Mouse (Mus musculus): ENCODE results near the gene Isyna1. TPM values are rescaled to one million over a fixed set of nuclear protein-coding genes. Genes with fewer than 3 reads are reported as not detected.

Gene Isyna1
- total RNA-seq, 1 experiment: 161 TPM

GRCm38 (mm10) chr8:70597417-70598272 lies 3.5 kb downstream of the Isyna1 start:
- Histone ChIP-seq H3K9me3 (ENCODE audit: control insufficient read depth, insufficient read depth, low read depth, low read length) (no peaks in the 10 kb centered on the region), H3K27ac (ENCODE audit: insufficient read depth, low read depth, low read length, poor library complexity, severe bottlenecking) (no peak overlapping the region), H3K4me1 (ENCODE audit: control insufficient read depth in 2 of 2, insufficient read depth in 2 of 2, low read length in 2 of 2, poor library complexity in 1 of 2) (peaks cover 2 to 38% of the 10 kb centered on the region in 2 experiments; a peak in 2 of 4 replicates), H3K36me3 (ENCODE audit: control insufficient read depth, insufficient read depth, low read length, poor library complexity, severe bottlenecking) (peaks cover 48% of the 10 kb centered on the region), H3K9ac (ENCODE audit: insufficient read depth, low read depth, low read length, poor library complexity, severe bottlenecking) (peak overlapping the region; percentile 63), H3K4me3 (ENCODE audit: insufficient read depth in 1 of 2, low read depth in 1 of 2, low read length in 2 of 2, poor library complexity in 1 of 2, severe bottlenecking in 1 of 2) (peak overlapping the region; percentile 43 to 66)
- no peak for TF ChIP-seq HCFC1 (IDR thresholded peaks at IDR 0.05; ENCODE audit: borderline replicate concordance, insufficient read depth, low read length)
- no peak for TF ChIP-seq CHD2 (IDR thresholded peaks at IDR 0.05; ENCODE audit: low read depth, low read length)
- no peak for TF ChIP-seq MAFK (IDR thresholded peaks at IDR 0.05; ENCODE audit: insufficient read depth, low read depth, low read length)
- TF ChIP-seq ZC3H11A (IDR thresholded peaks at IDR 0.05; ENCODE audit: borderline replicate concordance, low read depth, low read length): no peak
- TF ChIP-seq ZNF384 (IDR thresholded peaks at IDR 0.05; ENCODE audit: low read depth, low read length): no peak
- in situ Hi-C loops (cut with MboI; ENCODE audit: low sequenced_read_pairs in 2 of 2, unreplicated experiment in 2 of 2): no loop called here
- no peak for DNase-seq (ENCODE audit: low read depth, low spot score)

DNA sequence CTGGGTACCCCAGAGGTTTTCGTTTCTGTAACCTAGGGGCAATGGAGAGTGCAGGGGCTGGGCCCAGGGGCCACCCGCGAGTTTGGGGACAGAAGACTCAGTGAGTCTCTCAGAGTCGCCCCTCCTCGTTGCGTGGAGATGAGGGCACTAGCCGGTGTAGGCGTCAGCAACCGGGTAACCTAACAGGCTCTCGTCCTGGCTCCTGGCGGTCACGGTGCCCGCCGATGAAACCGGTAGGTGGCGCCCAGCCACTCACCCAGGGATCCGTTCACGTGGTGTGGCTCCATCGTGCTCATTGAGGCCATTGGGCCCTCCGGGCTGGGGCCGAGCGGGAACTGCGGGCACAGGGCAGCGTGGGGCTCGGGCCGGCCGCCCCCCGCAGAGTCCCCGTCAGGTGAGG lies 4.1 kb downstream of the Isyna1 start:
- TF ChIP-seq HCFC1 (IDR thresholded peaks at IDR 0.05; ENCODE audit: borderline replicate concordance, insufficient read depth, low read length): no peak
- no peak for TF ChIP-seq ZNF384 (IDR thresholded peaks at IDR 0.05; ENCODE audit: low read depth, low read length)
- no peak for TF ChIP-seq MAFK (IDR thresholded peaks at IDR 0.05; ENCODE audit: insufficient read depth, low read depth, low read length)
- no peak for TF ChIP-seq CHD2 (IDR thresholded peaks at IDR 0.05; ENCODE audit: low read depth, low read length)
- no peak for TF ChIP-seq ZC3H11A (IDR thresholded peaks at IDR 0.05; ENCODE audit: borderline replicate concordance, low read depth, low read length)
- H3K36me3 ChIP-seq (ENCODE audit: control insufficient read depth, insufficient read depth, low read length, poor library complexity, severe bottlenecking): peaks cover 48% of the 10 kb centered on the region

DNA sequence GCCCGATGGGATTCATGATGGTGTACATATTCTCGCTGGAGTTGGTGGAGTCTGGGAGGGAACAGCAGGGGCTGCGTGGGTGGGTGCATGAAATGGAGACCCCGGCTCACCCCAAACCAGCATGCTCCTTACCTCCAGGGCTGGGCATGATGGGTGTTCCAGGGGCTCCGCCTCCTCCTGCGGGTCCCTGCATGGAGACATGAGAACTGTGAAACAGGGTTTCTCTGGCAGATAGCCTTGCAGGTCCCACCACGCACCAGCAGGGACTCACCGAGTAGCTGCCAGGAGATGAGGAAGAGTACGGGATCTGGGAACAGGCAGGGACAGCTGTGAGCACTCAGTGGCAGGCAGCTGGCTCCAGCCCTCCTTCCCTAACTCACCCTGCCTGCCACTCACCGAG lies 4.5 kb downstream of the Isyna1 start:
- Histone ChIP-seq H3K4me3 (ENCODE audit: insufficient read depth in 1 of 2, low read depth in 1 of 2, low read length in 2 of 2, poor library complexity in 1 of 2, severe bottlenecking in 1 of 2) (peak overlapping the region; percentile 43 to 66; a peak in 3 of 4 replicates), H3K9ac (ENCODE audit: insufficient read depth, low read depth, low read length, poor library complexity, severe bottlenecking) (peak overlapping the region; percentile 52), H3K4me1 (ENCODE audit: control insufficient read depth in 2 of 2, insufficient read depth in 2 of 2, low read length in 2 of 2, poor library complexity in 1 of 2) (peaks cover 2 to 36% of the 10 kb centered on the region in 2 experiments; a peak in 2 of 4 replicates), H3K27ac (ENCODE audit: insufficient read depth, low read depth, low read length, poor library complexity, severe bottlenecking) (no peak overlapping the region), H3K36me3 (ENCODE audit: control insufficient read depth, insufficient read depth, low read length, poor library complexity, severe bottlenecking) (peaks cover 48% of the 10 kb centered on the region), H3K9me3 (ENCODE audit: control insufficient read depth, insufficient read depth, low read depth, low read length) (no peaks in the 10 kb centered on the region)
- in situ Hi-C loops (cut with MboI; ENCODE audit: low sequenced_read_pairs in 2 of 2, unreplicated experiment in 2 of 2): no loop called here
- TF ChIP-seq ZC3H11A (IDR thresholded peaks at IDR 0.05; ENCODE audit: borderline replicate concordance, low read depth, low read length): no peak
- TF ChIP-seq ZNF384 (IDR thresholded peaks at IDR 0.05; ENCODE audit: low read depth, low read length): no peak
- no peak for DNase-seq (ENCODE audit: low read depth, low spot score)

More for the DNA sequence above, 4.1 kb downstream of the Isyna1 start:
- in situ Hi-C loops (cut with MboI; ENCODE audit: low sequenced_read_pairs in 2 of 2, unreplicated experiment in 2 of 2): no loop called here
- Histone ChIP-seq H3K27ac (ENCODE audit: insufficient read depth, low read depth, low read length, poor library complexity, severe bottlenecking) (no peak overlapping the region), H3K9me3 (ENCODE audit: control insufficient read depth, insufficient read depth, low read depth, low read length) (no peaks in the 10 kb centered on the region), H3K4me1 (ENCODE audit: control insufficient read depth in 2 of 2, insufficient read depth in 2 of 2, low read length in 2 of 2, poor library complexity in 1 of 2) (peaks cover 2 to 38% of the 10 kb centered on the region in 2 experiments; a peak in 2 of 4 replicates), H3K4me3 (ENCODE audit: insufficient read depth in 1 of 2, low read depth in 1 of 2, low read length in 2 of 2, poor library complexity in 1 of 2, severe bottlenecking in 1 of 2) (peak overlapping the region; percentile 43 to 66), H3K9ac (ENCODE audit: insufficient read depth, low read depth, low read length, poor library complexity, severe bottlenecking) (peak overlapping the region; percentile 63)
- DNase-seq (ENCODE audit: low read depth, low spot score): no peak

- no peak for DNase-seq (ENCODE audit: low read depth, low spot score)
- Histone ChIP-seq H3K9me3 (ENCODE audit: control insufficient read depth, insufficient read depth, low read depth, low read length) (no peaks in the 10 kb centered on the region), H3K36me3 (ENCODE audit: control insufficient read depth, insufficient read depth, low read length, poor library complexity, severe bottlenecking) (peaks cover 48% of the 10 kb centered on the region), H3K27ac (ENCODE audit: insufficient read depth, low read depth, low read length, poor library complexity, severe bottlenecking) (no peak overlapping the region), H3K4me1 (ENCODE audit: control insufficient read depth in 2 of 2, insufficient read depth in 2 of 2, low read length in 2 of 2, poor library complexity in 1 of 2) (peaks cover 2 to 43% of the 10 kb centered on the region in 2 experiments; a peak in 2 of 4 replicates), H3K4me3 (ENCODE audit: insufficient read depth in 1 of 2, low read depth in 1 of 2, low read length in 2 of 2, poor library complexity in 1 of 2, severe bottlenecking in 1 of 2) (no peak overlapping the region), H3K9ac (ENCODE audit: insufficient read depth, low read depth, low read length, poor library complexity, severe bottlenecking) (no peak overlapping the region)
- TF ChIP-seq MAFK (IDR thresholded peaks at IDR 0.05; ENCODE audit: insufficient read depth, low read depth, low read length) (no peak), ZNF384 (IDR thresholded peaks at IDR 0.05; ENCODE audit: low read depth, low read length) (no peak)
- in situ Hi-C loops (cut with MboI; ENCODE audit: low sequenced_read_pairs in 2 of 2, unreplicated experiment in 2 of 2): no loop called here
Measured at GRCm38 (mm10) chr8:70599507-70600290, 5.5 kb downstream of the Isyna1 start.
